Comparison of ENCODE assay signal across 9 mouse cellular contexts in the genomic region with DNA sequence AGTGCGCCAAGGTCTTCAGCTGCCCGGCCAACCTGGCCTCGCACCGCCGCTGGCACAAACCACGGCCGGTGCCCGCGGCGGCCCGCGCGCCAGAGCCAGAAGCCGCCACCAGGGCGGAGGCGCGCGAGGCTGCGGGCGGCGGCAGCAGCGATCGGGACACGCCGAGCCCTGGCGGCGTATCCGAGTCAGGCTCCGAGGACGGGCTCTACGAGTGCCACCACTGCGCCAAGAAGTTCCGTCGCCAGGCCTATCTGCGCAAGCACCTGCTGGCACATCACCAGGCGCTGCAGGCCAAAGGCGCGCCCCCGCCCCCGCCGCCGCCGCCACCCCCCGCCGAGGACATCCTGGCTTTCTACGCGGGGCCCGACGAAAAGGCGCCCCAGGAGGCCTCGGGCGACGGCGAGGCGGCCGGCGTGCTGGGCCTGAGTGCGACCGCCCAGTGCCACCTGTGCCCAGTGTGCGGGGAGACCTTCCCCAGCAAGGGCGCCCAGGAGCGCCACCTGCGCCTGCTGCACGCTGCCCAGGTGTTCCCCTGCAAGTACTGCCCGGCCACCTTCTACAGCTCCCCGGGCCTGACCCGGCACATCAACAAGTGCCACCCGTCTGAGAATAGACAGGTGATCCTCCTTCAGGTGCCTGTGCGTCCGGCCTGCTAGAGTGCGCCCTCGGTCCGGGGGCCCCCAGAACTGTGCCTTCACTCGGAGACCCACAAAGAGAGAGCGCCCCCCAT. TPM values are rescaled to one million over a fixed set of nuclear protein-coding genes. Genes with fewer than 3 reads are reported as not detected.
A peak's percentile ranks its signal among the peaks of the same experiment; 100 is the strongest.
DNase-seq lines count a peak whose midpoint lies in the region; ATAC-seq and TF ChIP-seq lines count a peak whose summit lies in the region.
"Had no signal": no experiment of that assay in that cellular context is flagged by ENCODE, and none has a peak within 500 bp of the region (broad histone marks: within the 10 kb centered on the region; RNA-seq: fewer than 3 reads in every experiment).

No protein-coding gene starts in this region.

- WGBS in lung, postnatal 0 days, result 3% methylated on average over 40 of the region's 75 CpGs
- under 1% methylated on average over 60 of the region's 75 CpGs for WGBS in forebrain, embryonic 14.5 days

- H3K4me1 ChIP-seq in lung, postnatal 0 days (ENCODE audit: insufficient read depth, low read depth, low read length), result peaks cover 19% of the 10 kb centered on the region
- peaks cover 37% of the 10 kb centered on the region for H3K4me1 ChIP-seq in forebrain, embryonic 14.5 days (ENCODE audit: control insufficient read depth, insufficient read depth, low read length)

- DNase-seq in CD4-positive, CD25-positive, alpha-beta regulatory T cell, adult 2 months (ENCODE audit: low read depth, low spot score), result peak; percentile 37
- DNase-seq in lung, postnatal 0 days (ENCODE audit: low spot score), result no peak
- no peak for DNase-seq in lung, postnatal 36 days
- peak; percentile 68 for DNase-seq in forebrain, embryonic 14.5 days (ENCODE audit: low spot score)
- DNase-seq in left cerebral cortex, postnatal 4 days, result peak; percentile 69
- peak; percentile 34 for DNase-seq in retina, adult 2 months (ENCODE audit: low read depth, low spot score)
- no peak for DNase-seq in adipocyte (ENCODE audit: low spot score)

- peak overlapping the region; percentile 41 for H3K4me3 ChIP-seq in lung, postnatal 0 days (ENCODE audit: low read depth, low read length)
- H3K4me3 ChIP-seq in forebrain, embryonic 14.5 days (ENCODE audit: low read depth, low read length), result peak overlapping the region; percentile 93
- H3K4me3 ChIP-seq: erythroblast, embryonic 14.5 days had no signal

- no peaks in the 10 kb centered on the region for H3K36me3 ChIP-seq in lung, postnatal 0 days (ENCODE audit: insufficient read depth, low read length)
- H3K36me3 ChIP-seq in forebrain, embryonic 14.5 days (ENCODE audit: control insufficient read depth, insufficient read depth, low read length), result no peaks in the 10 kb centered on the region

- no peaks in the 10 kb centered on the region for H3K9me3 ChIP-seq in lung, postnatal 0 days (ENCODE audit: low read length)
- H3K9me3 ChIP-seq in forebrain, embryonic 14.5 days (replicated peaks; ENCODE audit: control insufficient read depth, low read length), result no peaks in the 10 kb centered on the region

- H3K9ac ChIP-seq in lung, postnatal 0 days (replicated peaks; ENCODE audit: low read depth), result no peak overlapping the region
- peak overlapping the region; percentile 99 for H3K9ac ChIP-seq in forebrain, embryonic 14.5 days (ENCODE audit: low read length)

- no peak for TF ChIP-seq EP300 in lung, postnatal 0 days (IDR thresholded peaks at IDR 0.05)

- no peak for TF ChIP-seq CTCF in lung, postnatal 0 days (IDR thresholded peaks at IDR 0.05)

- H3K27ac ChIP-seq in lung, postnatal 0 days (ENCODE audit: low read length), result no peak overlapping the region
- peak overlapping the region; percentile 98 for H3K27ac ChIP-seq in forebrain, embryonic 14.5 days (ENCODE audit: low read depth, low read length)

- intact Hi-C loops in left cerebral cortex, postnatal 4 days (cut with DNase I), result loop anchor here (5.0 to 10.0 kb wide), 3 partner anchors 81 to 266 kb away; no protein-coding TSS in a partner anchor

- H3K27me3 ChIP-seq in lung, postnatal 0 days (replicated peaks; ENCODE audit: insufficient read depth, low read length), result peaks cover 86% of the 10 kb centered on the region
- peaks cover 12% of the 10 kb centered on the region for H3K27me3 ChIP-seq in forebrain, embryonic 14.5 days (replicated peaks; ENCODE audit: control insufficient read depth, insufficient read depth, low read length)

- no peak for ATAC-seq in CD4-positive, CD25-positive, alpha-beta regulatory T cell, adult 4 months
- ATAC-seq in lung, postnatal 0 days, result no peak
- ATAC-seq in forebrain, embryonic 14.5 days, result no peak

- H3K4me2 ChIP-seq in lung, postnatal 0 days (replicated peaks; ENCODE audit: low read depth, low read length), result peak overlapping the region; percentile 87
- peak overlapping the region; percentile 86 for H3K4me2 ChIP-seq in forebrain, embryonic 14.5 days (ENCODE audit: low read length)

RNA-seq across cellular contexts. Expression of gene Insm1, which starts 1.6 kb away (rescaled TPM):
- not detected for polyA plus RNA-seq in CD4-positive, CD25-positive, alpha-beta regulatory T cell, adult 4 months (2017; shearing (Covaris generic))
- 0.06 TPM in 1 of 2 replicates, not detected in the other for polyA plus RNA-seq in lung, postnatal 0 days (2015; fragmentation: Nextera tagmentation; extraction: Ambion mirVana)
- 12.6 and 14.7 TPM in 2 replicates for polyA plus RNA-seq in forebrain, embryonic 14.5 days (2014; fragmentation: Nextera tagmentation; extraction: Ambion mirVana)
- 10 to 100 TPM; 11.6 to 14.7 TPM for total RNA-seq in left cerebral cortex, postnatal 4 days (2021)
- polyA plus RNA-seq: erythroblast, embryonic 14.5 days had no signal

Comparison
In these comparisons a context has a peak if more than half of its experiments do, and no peak if none do; other contexts are left out.
1. DNase-seq: peak in CD4-positive, CD25-positive, alpha-beta regulatory T cell, adult 2 months (single experiment), forebrain, embryonic 14.5 days (single experiment), left cerebral cortex, postnatal 4 days (single experiment) and retina, adult 2 months (single experiment); none in lung, postnatal 0 days (single experiment), lung, postnatal 36 days (single experiment) and adipocyte (single experiment).
2. RNA of gene Insm1, which starts 1.6 kb away (polyA plus RNA-seq): 12.6 to 14.7 TPM in forebrain, embryonic 14.5 days; 0.06 TPM in lung, postnatal 0 days and not detected in CD4-positive, CD25-positive, alpha-beta regulatory T cell, adult 4 months; every median in the first group is over 10 times any median in the second.